Comparison of ENCODE assay signal across 8 mouse cellular contexts in the genomic region with DNA sequence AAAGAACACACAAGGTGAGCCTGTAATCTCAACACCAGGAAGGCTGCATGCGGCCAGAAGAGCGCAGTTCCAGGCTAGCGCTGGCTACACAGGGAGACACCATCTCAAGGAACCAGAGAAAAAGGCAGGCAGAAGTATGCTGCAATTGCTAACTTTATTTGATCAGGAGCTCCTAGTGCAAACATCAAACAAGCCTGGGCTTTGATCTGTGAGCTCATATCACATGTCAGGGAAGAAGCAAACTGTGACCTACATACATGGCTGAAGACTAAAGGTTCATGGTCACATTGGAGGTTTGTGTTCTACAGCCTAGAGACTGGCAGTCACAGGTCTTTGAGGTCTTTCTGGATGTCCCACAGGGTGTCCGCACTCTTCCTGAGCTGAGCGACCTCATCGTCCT. TPM values are rescaled to one million over a fixed set of nuclear protein-coding genes. Genes with fewer than 3 reads are reported as not detected.
"Had no signal": no experiment of that assay in that cellular context is flagged by ENCODE, and none has a peak within 500 bp of the region (broad histone marks: within the 10 kb centered on the region; RNA-seq: fewer than 3 reads in every experiment).

No protein-coding gene starts in this region.

RNA-seq across cellular contexts. Expression of gene Gys2, which starts 17.2 kb away (rescaled TPM):
- total RNA-seq: megakaryocyte progenitor cell, adult 5-6 weeks; midbrain, postnatal 0 days; monocyte, adult 5-6 weeks; neutrophil, adult 5-6 weeks had no signal
- polyA plus RNA-seq: limb, embryonic 15.5 days; lung, postnatal 0 days; macrophage; neural tube, embryonic 14.5 days had no signal
